Mouse (Mus musculus) regulatory T cell (primary cell): ENCODE measurements around the gene Canx.
"Not testable (repeated sequence)": the region's sequence is repeated elsewhere in the genome, so short reads cannot be mapped to it uniquely, and the experiment has no call there.

ENCODE experiments used
- in situ Hi-C: fragments of 300-600 bp; cut with MboI, MseI; formaldehyde crosslinking; loops from one replicate; pipeline ENCODE4 v1.15.1; 2025; ENCODE audit warnings: high pct_unique_total_duplicates

The Canx gene

GRCm38 (mm10) chr11:50333181-50333580 lies 7.7 kb upstream of the Canx start:
- in situ Hi-C loops: no loop called here

- in situ Hi-C loops: no loop called here
Observed at GRCm38 (mm10) chr11:50329378-50329777, 3.9 kb upstream of the Canx start.

- in situ Hi-C loops: no loop called here
Observed at GRCm38 (mm10) chr11:50328075-50328625, 2.7 kb upstream of the Canx start.

- in situ Hi-C loops: no loop called here
Observed at GRCm38 (mm10) chr11:50326302-50326966, 961 bp upstream of the Canx start.

- in situ Hi-C loops: no loop called here
Observed at GRCm38 (mm10) chr11:50324751-50325471, 562 bp downstream of the Canx start.

GRCm38 (mm10) chr11:50323843-50324242 lies 1.6 kb downstream of the Canx start:
- in situ Hi-C loops: no loop called here

- in situ Hi-C loops: no loop called here
Observed at GRCm38 (mm10) chr11:50322345-50322744, 3.1 kb downstream of the Canx start.

GRCm38 (mm10) chr11:50321239-50321638 lies 4.2 kb downstream of the Canx start:
- in situ Hi-C loops: no loop called here

GRCm38 (mm10) chr11:50319343-50319742 lies 6.1 kb downstream of the Canx start:
- in situ Hi-C loops: not testable (repeated sequence)

- in situ Hi-C loops: no loop called here
Observed at GRCm38 (mm10) chr11:50312803-50313202, 12.7 kb downstream of the Canx start.

GRCm38 (mm10) chr11:50303406-50303805 lies 22.1 kb downstream of the Canx start:
- in situ Hi-C loops: no loop called here

- in situ Hi-C loops: no loop called here
Observed at GRCm38 (mm10) chr11:50292190-50292855, 33.1 kb downstream of the Canx start, which contains the start of gene Maml1. TSS of gene Maml1 (minus strand) at chr11:50292311.

- in situ Hi-C loops: no loop called here
Observed at GRCm38 (mm10) chr11:50291321-50292165, 33.9 kb downstream of the Canx start.

GRCm38 (mm10) chr11:50290486-50291225 lies 34.8 kb downstream of the Canx start:
- in situ Hi-C loops: no loop called here

GRCm38 (mm10) chr11:50286428-50286827 lies 39.0 kb downstream of the Canx start:
- in situ Hi-C loops: no loop called here

- in situ Hi-C loops: no loop called here
Observed at GRCm38 (mm10) chr11:50285696-50286095, 39.8 kb downstream of the Canx start.

GRCm38 (mm10) chr11:50285263-50285662 lies 40.2 kb downstream of the Canx start:
- in situ Hi-C loops: no loop called here

GRCm38 (mm10) chr11:50280053-50280452 lies 45.4 kb downstream of the Canx start:
- in situ Hi-C loops: no loop called here

- in situ Hi-C loops: no loop called here
Observed at GRCm38 (mm10) chr11:50279005-50279404, 46.5 kb downstream of the Canx start.

GRCm38 (mm10) chr11:50277706-50278105 lies 47.8 kb downstream of the Canx start:
- in situ Hi-C loops: no loop called here

- in situ Hi-C loops: no loop called here
Observed at GRCm38 (mm10) chr11:50277025-50277424, 48.4 kb downstream of the Canx start.
